Mouse (Mus musculus): ENCODE measurements around the gene Abr. TPM values are rescaled to one million over a fixed set of nuclear protein-coding genes. Genes with fewer than 3 reads are reported as not detected.

Gene Abr
- polyA plus RNA-seq, 1 experiment: 170 TPM

DNA sequence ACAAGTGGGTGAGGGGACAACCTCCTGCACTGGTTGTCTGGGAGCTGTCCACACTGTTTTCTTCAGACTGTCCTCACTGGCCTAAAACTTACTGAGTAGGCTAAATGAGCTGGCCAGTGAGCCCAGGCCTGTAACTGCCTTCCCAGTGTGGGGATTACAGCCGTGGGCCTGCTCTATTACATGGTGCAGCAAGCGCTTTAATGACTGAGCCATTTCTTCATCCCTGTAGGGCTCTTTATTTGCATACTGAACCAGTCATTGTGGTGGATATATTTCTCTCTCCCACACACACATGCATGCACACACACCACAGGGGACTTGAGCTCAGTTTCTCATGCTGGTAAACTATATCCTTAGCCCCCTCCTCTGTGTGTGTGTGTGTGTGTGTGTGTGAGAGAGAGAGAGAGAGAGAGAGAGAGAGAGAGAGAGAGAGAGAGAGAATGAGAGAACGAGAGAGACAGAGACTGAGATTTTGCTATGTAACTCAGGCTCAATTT is 30.8 kb upstream of the Abr start:
- 70% methylated on average over 3 of the region's 3 CpGs for WGBS
- DNase-seq: no peak
- no peaks in the 10 kb centered on the region for H3K27me3 ChIP-seq (ENCODE audit: control insufficient read depth, insufficient read depth, low read length)
- no peak overlapping the region for H3K27ac ChIP-seq (ENCODE audit: insufficient read depth, low read length)
- H3K4me1 ChIP-seq (ENCODE audit: control insufficient read depth, insufficient read depth, low read length): no peaks in the 10 kb centered on the region
- H3K4me3 ChIP-seq (replicated peaks; ENCODE audit: insufficient read depth, low read depth, low read length): no peak overlapping the region
- TF ChIP-seq POLR2A (IDR thresholded peaks at IDR 0.05; ENCODE audit: borderline replicate concordance, insufficient read depth, low read length): no peak
- no peak for TF ChIP-seq CTCF (IDR thresholded peaks at IDR 0.05; ENCODE audit: borderline replicate concordance, insufficient read depth, low read depth, low read length)

- Histone ChIP-seq H3K27me3 (ENCODE audit: control insufficient read depth, insufficient read depth, low read length) (no peaks in the 10 kb centered on the region), H3K4me1 (ENCODE audit: control insufficient read depth, insufficient read depth, low read length) (peaks cover 5% of the 10 kb centered on the region), H3K4me3 (replicated peaks; ENCODE audit: insufficient read depth, low read depth, low read length) (no peak overlapping the region), H3K27ac (ENCODE audit: insufficient read depth, low read length) (no peak overlapping the region)
- 40% methylated on average over 13 of the region's 14 CpGs for WGBS
- TF ChIP-seq POLR2A (IDR thresholded peaks at IDR 0.05; ENCODE audit: borderline replicate concordance, insufficient read depth, low read length): no peak
- TF ChIP-seq CTCF (IDR thresholded peaks at IDR 0.05; ENCODE audit: borderline replicate concordance, insufficient read depth, low read depth, low read length): no peak
- DNase-seq: no peak
Measured at GRCm38 (mm10) chr11:76650862-76651560, 28.9 kb upstream of the Abr start.

- TF ChIP-seq POLR2A (IDR thresholded peaks at IDR 0.05; ENCODE audit: borderline replicate concordance, insufficient read depth, low read length) (no peak), CTCF (IDR thresholded peaks at IDR 0.05; ENCODE audit: borderline replicate concordance, insufficient read depth, low read depth, low read length) (peak; percentile 80)
- WGBS: 6% methylated on average over 9 of the region's 9 CpGs
- Histone ChIP-seq H3K27ac (ENCODE audit: insufficient read depth, low read length) (no peak overlapping the region), H3K4me1 (ENCODE audit: control insufficient read depth, insufficient read depth, low read length) (peaks cover 5% of the 10 kb centered on the region), H3K27me3 (ENCODE audit: control insufficient read depth, insufficient read depth, low read length) (no peaks in the 10 kb centered on the region; the same call in 1 of the 2 replicates), H3K4me3 (replicated peaks; ENCODE audit: insufficient read depth, low read depth, low read length) (peak overlapping the region; percentile 12)
- DNase-seq: peak; percentile 67 to 78
Measured at GRCm38 (mm10) chr11:76647500-76647899, 25.4 kb upstream of the Abr start.

DNA sequence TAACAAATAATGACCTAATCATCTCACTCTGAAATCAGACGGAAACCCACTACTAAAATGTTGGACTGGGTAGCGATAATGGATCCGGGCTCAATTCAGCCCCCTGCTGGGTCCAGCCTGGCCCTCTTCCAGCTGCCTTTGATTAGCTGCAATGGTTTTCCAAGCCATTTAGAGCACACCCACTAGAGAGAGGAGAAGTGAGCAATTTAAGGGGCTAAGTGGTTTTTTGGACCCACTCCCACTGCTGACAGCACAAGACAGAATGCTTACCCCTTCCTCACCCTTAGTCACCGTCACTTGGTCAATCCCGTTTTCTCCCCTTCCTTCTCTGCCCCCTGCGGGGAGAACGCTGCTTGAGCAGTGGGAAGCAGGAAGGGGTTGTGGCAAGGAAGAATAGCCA is 24.9 kb upstream of the Abr start:
- H3K27ac ChIP-seq (ENCODE audit: insufficient read depth, low read length): no peak overlapping the region
- TF ChIP-seq POLR2A (IDR thresholded peaks at IDR 0.05; ENCODE audit: borderline replicate concordance, insufficient read depth, low read length) (no peak), CTCF (IDR thresholded peaks at IDR 0.05; ENCODE audit: borderline replicate concordance, insufficient read depth, low read depth, low read length) (0 out of 2 replicates have a peak, but pooled peaks have one; percentile 3)
- H3K4me3 ChIP-seq (replicated peaks; ENCODE audit: insufficient read depth, low read depth, low read length): peak overlapping the region; percentile 12
- peaks cover 5% of the 10 kb centered on the region for H3K4me1 ChIP-seq (ENCODE audit: control insufficient read depth, insufficient read depth, low read length)
- DNase-seq: peak; percentile 32 to 39
- 11% methylated on average over 7 of the region's 7 CpGs for WGBS
- no peaks in the 10 kb centered on the region; the same call in 1 of the 2 replicates for H3K27me3 ChIP-seq (ENCODE audit: control insufficient read depth, insufficient read depth, low read length)

GRCm38 (mm10) chr11:76645955-76646354 is 23.8 kb upstream of the Abr start:
- H3K27ac ChIP-seq (ENCODE audit: insufficient read depth, low read length): no peak overlapping the region
- TF ChIP-seq CTCF (IDR thresholded peaks at IDR 0.05; ENCODE audit: borderline replicate concordance, insufficient read depth, low read depth, low read length): peak; percentile 96
- peak; percentile 32; the same call in 1 of the 2 replicates for TF ChIP-seq POLR2A (IDR thresholded peaks at IDR 0.05; ENCODE audit: borderline replicate concordance, insufficient read depth, low read length)
- WGBS: under 1% methylated on average over 19 of the region's 19 CpGs

GRCm38 (mm10) chr11:76645036-76645435 is 22.9 kb upstream of the Abr start:
- Histone ChIP-seq H3K4me1 (ENCODE audit: control insufficient read depth, insufficient read depth, low read length) (peaks cover 5% of the 10 kb centered on the region), H3K27ac (ENCODE audit: insufficient read depth, low read length) (no peak overlapping the region), H3K4me3 (replicated peaks; ENCODE audit: insufficient read depth, low read depth, low read length) (no peak overlapping the region), H3K27me3 (ENCODE audit: control insufficient read depth, insufficient read depth, low read length) (no peaks in the 10 kb centered on the region; the same call in 1 of the 2 replicates)
- TF ChIP-seq POLR2A (IDR thresholded peaks at IDR 0.05; ENCODE audit: borderline replicate concordance, insufficient read depth, low read length): no peak
- TF ChIP-seq CTCF (IDR thresholded peaks at IDR 0.05; ENCODE audit: borderline replicate concordance, insufficient read depth, low read depth, low read length): no peak
- 82% methylated on average over 9 of the region's 9 CpGs for WGBS
- DNase-seq: no peak

More at GRCm38 (mm10) chr11:76645955-76646354, 23.8 kb upstream of the Abr start:
- no peaks in the 10 kb centered on the region; the same call in 1 of the 2 replicates for H3K27me3 ChIP-seq (ENCODE audit: control insufficient read depth, insufficient read depth, low read length)
- DNase-seq: peak; percentile 93 to 96
- peak overlapping the region; percentile 28 for H3K4me3 ChIP-seq (replicated peaks; ENCODE audit: insufficient read depth, low read depth, low read length)
- H3K4me1 ChIP-seq (ENCODE audit: control insufficient read depth, insufficient read depth, low read length): peaks cover 5% of the 10 kb centered on the region

- Histone ChIP-seq H3K27ac (ENCODE audit: insufficient read depth, low read length) (no peak overlapping the region), H3K4me1 (ENCODE audit: control insufficient read depth, insufficient read depth, low read length) (peaks cover 7% of the 10 kb centered on the region), H3K4me3 (replicated peaks; ENCODE audit: insufficient read depth, low read depth, low read length) (no peak overlapping the region), H3K27me3 (ENCODE audit: control insufficient read depth, insufficient read depth, low read length) (no peaks in the 10 kb centered on the region; the same call in 1 of the 2 replicates)
- no peak for TF ChIP-seq CTCF (IDR thresholded peaks at IDR 0.05; ENCODE audit: borderline replicate concordance, insufficient read depth, low read depth, low read length)
- TF ChIP-seq POLR2A (IDR thresholded peaks at IDR 0.05; ENCODE audit: borderline replicate concordance, insufficient read depth, low read length): no peak
- no peak for DNase-seq
- WGBS: 80% methylated on average over 6 of the region's 6 CpGs
Measured at GRCm38 (mm10) chr11:76644257-76644656, 22.1 kb upstream of the Abr start.

DNA sequence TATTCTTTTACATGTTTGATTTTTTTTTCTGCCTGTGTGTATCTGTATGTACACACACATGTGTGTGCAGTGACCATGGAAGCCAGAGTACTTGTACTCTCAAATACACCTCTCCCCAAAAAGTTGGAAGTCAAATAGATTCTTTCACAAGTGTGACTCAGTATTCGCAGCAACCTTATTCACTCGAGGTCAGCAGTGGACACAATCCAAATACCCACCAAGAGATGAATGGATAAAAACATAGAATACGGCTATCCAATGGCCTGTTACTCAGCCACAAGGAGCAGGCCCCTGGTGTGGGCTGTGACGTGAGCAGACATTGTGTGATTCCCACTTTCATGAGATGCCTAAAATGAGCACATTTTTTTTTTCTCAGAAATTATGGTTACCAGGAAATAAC is 18.1 kb upstream of the Abr start:
- no peak overlapping the region for H3K27ac ChIP-seq (ENCODE audit: insufficient read depth, low read length)
- H3K4me3 ChIP-seq (replicated peaks; ENCODE audit: insufficient read depth, low read depth, low read length): no peak overlapping the region
- DNase-seq: no peak
- no peaks in the 10 kb centered on the region; the same call in 1 of the 2 replicates for H3K27me3 ChIP-seq (ENCODE audit: control insufficient read depth, insufficient read depth, low read length)
- peaks cover 3% of the 10 kb centered on the region; the same call in 1 of the 2 replicates for H3K4me1 ChIP-seq (ENCODE audit: control insufficient read depth, insufficient read depth, low read length)
- TF ChIP-seq POLR2A (IDR thresholded peaks at IDR 0.05; ENCODE audit: borderline replicate concordance, insufficient read depth, low read length) (no peak), CTCF (IDR thresholded peaks at IDR 0.05; ENCODE audit: borderline replicate concordance, insufficient read depth, low read depth, low read length) (no peak)
- WGBS: 77% methylated on average over 4 of the region's 4 CpGs

All from cerebellum, adult 2 months (tissue).